Mouse (Mus musculus): ENCODE measurements at regions not wholly inside any gene's neighbourhood (a gene's known extent, or its start where the extent isn't known, plus 50 kb on each side); places are given as distances from the start of the nearest gene placed in this dataset.

DNA sequence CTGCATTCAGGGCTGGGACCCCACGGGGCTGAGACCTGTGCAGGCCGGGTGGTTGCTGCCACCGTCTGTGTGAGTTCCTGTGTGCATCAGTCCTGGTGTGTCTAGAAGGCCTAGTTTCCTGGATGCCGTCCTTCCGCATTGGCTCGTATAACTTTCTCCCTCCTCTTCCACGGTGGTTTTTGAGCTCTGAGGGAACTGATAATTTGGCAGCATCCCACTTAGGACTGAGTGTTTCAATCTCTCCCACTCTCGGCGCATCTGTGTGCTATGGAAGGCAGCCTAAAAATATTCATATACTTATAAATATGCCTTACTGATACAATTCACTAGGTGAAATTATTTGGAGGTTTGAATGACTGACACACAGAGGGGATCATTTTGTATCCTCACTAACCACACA, 314.0 kb downstream of the Kcnc2 start:
- in situ Hi-C loops (cut with MboI; ENCODE audit: low pct_ligation_motif_present, low pct_unique_long_range_greater_than_20kb, low sequenced_read_pairs): no loop called here
- no peaks in the 10 kb centered on the region for H3K27me3 ChIP-seq (replicated peaks)

DNA sequence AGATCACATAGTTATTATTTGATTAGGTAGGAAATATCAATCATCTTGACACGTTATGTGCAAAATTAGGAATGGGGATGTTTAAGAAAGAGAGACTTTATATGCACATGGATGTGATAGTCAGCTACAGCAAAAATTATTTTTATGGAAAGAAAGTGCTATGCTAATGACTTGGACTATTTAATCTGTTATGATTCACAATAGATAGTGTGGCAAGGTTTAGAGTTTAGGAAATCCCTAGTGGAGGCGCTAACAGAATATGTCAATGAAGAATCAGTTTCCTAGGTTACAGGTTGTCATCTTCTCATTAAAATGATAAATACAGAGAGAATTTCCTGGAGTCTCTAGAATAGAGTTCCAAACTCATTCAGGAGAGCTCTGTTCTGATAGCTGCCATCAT, 323.4 kb downstream of the Kcnc2 start:
- dilution Hi-C loops (cut with MboI; ENCODE audit: extremely low pct_ligation_motif_present, extremely low pct_unique_long_range_greater_than_20kb, low sequenced_read_pairs): no loop called here
- no peak overlapping the region for H3K4me2 ChIP-seq (ENCODE audit: insufficient read depth, low read depth, poor library complexity, severe bottlenecking)
- TF ChIP-seq JUN (IDR thresholded peaks at IDR 0.05; ENCODE audit: insufficient read depth, low read depth, low read length): no peak
- no peak for TF ChIP-seq PAX5 (IDR thresholded peaks at IDR 0.05; ENCODE audit: low read length)
- TF ChIP-seq CTCF (conservative IDR thresholded peaks at IDR 0.05 in 1 of 2, IDR thresholded peaks at IDR 0.05 in 1 of 2; ENCODE audit: low read depth in 2 of 2, low read length in 2 of 2): no peak
- TF ChIP-seq ZNF384 (IDR thresholded peaks at IDR 0.05; ENCODE audit: low read depth, low read length): no peak
- no peak for TF ChIP-seq TBP (conservative IDR thresholded peaks at IDR 0.05; ENCODE audit: low read depth, low read length)
- no peak for TF ChIP-seq GABPA (IDR thresholded peaks at IDR 0.05; ENCODE audit: insufficient replicate concordance, low read depth, low read length)
- no peak for TF ChIP-seq IRF4 (IDR thresholded peaks at IDR 0.05; ENCODE audit: low read depth, low read length)
- no peak for TF ChIP-seq POLR2AphosphoS2 (IDR thresholded peaks at IDR 0.05; ENCODE audit: low read depth, low read length)
- TF ChIP-seq ELF1 (IDR thresholded peaks at IDR 0.05; ENCODE audit: low read depth, low read length): no peak
- TF ChIP-seq ZMIZ1 (IDR thresholded peaks at IDR 0.05; ENCODE audit: low read depth, low read length): no peak
- TF ChIP-seq SIN3A (IDR thresholded peaks at IDR 0.05; ENCODE audit: low read length): no peak
- TF ChIP-seq ZC3H11A (IDR thresholded peaks at IDR 0.05; ENCODE audit: low read depth, low read length): no peak
- no peak for TF ChIP-seq NELFE (IDR thresholded peaks at IDR 0.05; ENCODE audit: low read depth, low read length)
- no peak for TF ChIP-seq MYC (IDR thresholded peaks at IDR 0.05; ENCODE audit: low read depth, low read length)
- TF ChIP-seq USF2 (conservative IDR thresholded peaks at IDR 0.05; ENCODE audit: low read depth, low read length): no peak
- no peak for TF ChIP-seq MAFK (IDR thresholded peaks at IDR 0.05; ENCODE audit: insufficient replicate concordance, low read length)

More for the DNA sequence above, 314.0 kb downstream of the Kcnc2 start:
- no peaks in the 10 kb centered on the region for H3K79me2 ChIP-seq (replicated peaks; ENCODE audit: control insufficient read depth, extremely low read depth, insufficient read depth, poor library complexity, severe bottlenecking)
- dilution Hi-C loops (cut with MboI; ENCODE audit: extremely low pct_ligation_motif_present, extremely low pct_unique_long_range_greater_than_20kb, low sequenced_read_pairs): no loop called here
- H3K36me3 ChIP-seq (replicated peaks in 1 of 2; ENCODE audit: control insufficient read depth in 1 of 2, insufficient read depth in 1 of 2, low read length in 1 of 2): no peaks in the 10 kb centered on the region
- H3K27ac ChIP-seq (ENCODE audit: insufficient read depth, low read depth): no peak overlapping the region
- TF ChIP-seq GABPA (IDR thresholded peaks at IDR 0.05; ENCODE audit: insufficient replicate concordance, low read depth, low read length) (no peak), MXI1 (IDR thresholded peaks at IDR 0.05; ENCODE audit: low read depth, low read length) (no peak), PAX5 (IDR thresholded peaks at IDR 0.05; ENCODE audit: low read length) (no peak), IRF4 (IDR thresholded peaks at IDR 0.05; ENCODE audit: low read depth, low read length) (no peak), EP300 (IDR thresholded peaks at IDR 0.05; ENCODE audit: low read length) (no peak), ETS1 (conservative IDR thresholded peaks at IDR 0.05; ENCODE audit: low read depth, low read length) (no peak), RCOR1 (conservative IDR thresholded peaks at IDR 0.05; ENCODE audit: low read depth, low read length) (no peak), MAFK (IDR thresholded peaks at IDR 0.05; ENCODE audit: insufficient replicate concordance, low read length) (no peak), CTCF (conservative IDR thresholded peaks at IDR 0.05 in 1 of 2, IDR thresholded peaks at IDR 0.05 in 1 of 2; ENCODE audit: low read depth in 2 of 2, low read length in 2 of 2) (no peak), ELF1 (IDR thresholded peaks at IDR 0.05; ENCODE audit: low read depth, low read length) (no peak), TBP (conservative IDR thresholded peaks at IDR 0.05; ENCODE audit: low read depth, low read length) (no peak), ZKSCAN1 (IDR thresholded peaks at IDR 0.05; ENCODE audit: borderline replicate concordance, low read depth, low read length) (no peak), HCFC1 (IDR thresholded peaks at IDR 0.05; ENCODE audit: low read depth, low read length) (no peak), RAD21 (IDR thresholded peaks at IDR 0.05; ENCODE audit: low read depth, low read length) (no peak), SMC3 (IDR thresholded peaks at IDR 0.05; ENCODE audit: low read depth, low read length) (no peak), E2F4 (IDR thresholded peaks at IDR 0.05; ENCODE audit: insufficient replicate concordance, low read depth, low read length) (no peak), CHD1 (IDR thresholded peaks at IDR 0.05; ENCODE audit: low read depth, low read length) (no peak)
- DNase-seq (ENCODE audit: extremely low read depth): no peak
- no peak overlapping the region for H3K9ac ChIP-seq (ENCODE audit: insufficient read depth, low read depth)
- no peaks in the 10 kb centered on the region for H3K4me1 ChIP-seq (ENCODE audit: control insufficient read depth in 1 of 2, insufficient read depth in 2 of 2)
- H3K4me2 ChIP-seq (ENCODE audit: insufficient read depth, low read depth, poor library complexity, severe bottlenecking): no peak overlapping the region
- no peak overlapping the region for H3K4me3 ChIP-seq (replicated peaks in 1 of 3; ENCODE audit: low read depth in 2 of 3, low read length in 2 of 3, poor library complexity in 1 of 3)
- H3K9me3 ChIP-seq (replicated peaks; ENCODE audit: low read length): no peaks in the 10 kb centered on the region

More for the DNA sequence above, 323.4 kb downstream of the Kcnc2 start:
- in situ Hi-C loops (cut with MboI; ENCODE audit: low pct_ligation_motif_present, low pct_unique_long_range_greater_than_20kb, low sequenced_read_pairs): no loop called here
- Histone ChIP-seq H3K9ac (ENCODE audit: insufficient read depth, low read depth) (no peak overlapping the region), H3K4me1 (ENCODE audit: control insufficient read depth in 1 of 2, insufficient read depth in 2 of 2) (no peaks in the 10 kb centered on the region), H3K27ac (ENCODE audit: insufficient read depth, low read depth) (no peak overlapping the region), H3K27me3 (replicated peaks) (no peaks in the 10 kb centered on the region), H3K79me2 (replicated peaks; ENCODE audit: control insufficient read depth, extremely low read depth, insufficient read depth, poor library complexity, severe bottlenecking) (no peaks in the 10 kb centered on the region), H3K9me3 (replicated peaks; ENCODE audit: low read length) (no peaks in the 10 kb centered on the region), H3K36me3 (replicated peaks in 1 of 2; ENCODE audit: control insufficient read depth in 1 of 2, insufficient read depth in 1 of 2, low read length in 1 of 2) (no peaks in the 10 kb centered on the region), H3K4me3 (replicated peaks in 1 of 3; ENCODE audit: low read depth in 2 of 3, low read length in 2 of 3, poor library complexity in 1 of 3) (no peak overlapping the region)
- DNase-seq (ENCODE audit: extremely low read depth): no peak
